Mouse (Mus musculus): Measurements from ENCODE around the gene Eif4b.
"Not testable (repeated sequence)": the region's sequence is repeated elsewhere in the genome, so short reads cannot be mapped to it uniquely, and the experiment has no call there.

GRCm38 (mm10) chr15:102079924-102080323, 6.4 kb downstream of the Eif4b start:
- TF ChIP-seq CTCF (IDR thresholded peaks at IDR 0.05; ENCODE audit: control insufficient read depth, insufficient read depth, insufficient replicate concordance, low read depth, low read length); POLR2A (IDR thresholded peaks at IDR 0.05; ENCODE audit: control insufficient read depth, low read depth, low read length): not testable (repeated sequence)

Data from testis, adult 2 months (tissue).